Mouse (Mus musculus) limb, embryonic 15.5 days (tissue): ENCODE measurements at regions not wholly inside any gene's neighbourhood (a gene's known extent, or its start where the extent isn't known, plus 50 kb on each side); places are given as distances from the start of the nearest gene placed in this dataset.
"Not testable (repeated sequence)": the region's sequence is repeated elsewhere in the genome, so short reads cannot be mapped to it uniquely, and the experiment has no call there.

ENCODE experiments used
- ATAC-seq: fragments of 200-750 bp; cut with Nextera tagmentation; 2 replicates; pipeline ENCODE4 v1.8.0; 2017; ENCODE audit warnings: low read depth, moderate TSS enrichment; ENCODE audit not compliant: insufficient number of reproducible peaks, low FRiP score, low TSS enrichment
- H3K27ac ChIP-seq: fragments of 300-500 bp; sonication (generic); 2 replicates; pipeline ENCODE4 v1.5.1; 2015; ENCODE audit warnings: moderate library complexity, mild to moderate bottlenecking, inconsistent platforms
- H3K27me3 ChIP-seq: fragments of 300-500 bp; sonication (generic); 2 replicates; pipeline ENCODE4 v1.6.1; 2015; ENCODE audit warnings: inconsistent platforms
- H3K36me3 ChIP-seq: fragments of 300-500 bp; sonication (generic); 2 replicates; pipeline ENCODE4 v1.6.1; 2015; ENCODE audit warnings: inconsistent platforms
- H3K4me1 ChIP-seq: fragments of 300-500 bp; sonication (generic); 2 replicates; pipeline ENCODE4 v1.6.1; 2015; ENCODE audit warnings: inconsistent platforms
- H3K4me2 ChIP-seq: fragments of 300-500 bp; sonication (generic); 2 replicates; pipeline ENCODE4 v1.6.1; 2015; ENCODE audit warnings: mild to moderate bottlenecking, inconsistent platforms
- H3K4me3 ChIP-seq: fragments of 300-500 bp; sonication (generic); 2 replicates; pipeline ENCODE4 v1.5.1; 2015; ENCODE audit warnings: mild to moderate bottlenecking, inconsistent platforms
- H3K9ac ChIP-seq: fragments of 300-500 bp; sonication (generic); 2 replicates; pipeline ENCODE4 v1.6.1; 2015; ENCODE audit warnings: inconsistent platforms
- H3K9me3 ChIP-seq: fragments of 300-500 bp; sonication (generic); 2 replicates; pipeline ENCODE4 v1.6.1; 2016; ENCODE audit warnings: inconsistent platforms
- WGBS: fragments of 180-500 bp; shearing (Covaris S2); methylation state at CpG from one replicate; pipeline ENCODE4 v1.1.7; 2015; 5-methylcytosine and 5-hydroxymethylcytosine counted together

GRCm38 (mm10) chr13:60470426-60471398 is 131.0 kb upstream of the Dapk1 start:
- no peak for ATAC-seq
- 55% methylated on average over 17 of the region's 17 CpGs for WGBS
- Histone ChIP-seq H3K4me1 (peaks cover 20% of the 10 kb centered on the region), H3K4me3 (no peak overlapping the region), H3K4me2 (no peak overlapping the region), H3K9me3 (no peaks in the 10 kb centered on the region), H3K9ac (no peak overlapping the region), H3K27me3 (no peaks in the 10 kb centered on the region), H3K27ac (no peak overlapping the region), H3K36me3 (no peaks in the 10 kb centered on the region)

- Histone ChIP-seq H3K36me3 (no peaks in the 10 kb centered on the region), H3K27ac (no peak overlapping the region), H3K4me2 (no peak overlapping the region), H3K4me3 (no peak overlapping the region), H3K9me3 (no peaks in the 10 kb centered on the region), H3K4me1 (peaks cover 19% of the 10 kb centered on the region), H3K27me3 (no peaks in the 10 kb centered on the region), H3K9ac (no peak overlapping the region)
- no peak for ATAC-seq
- WGBS = 87% methylated on average over 5 of the region's 5 CpGs
These were observed 130.1 kb upstream of the Dapk1 start for GRCm38 (mm10) chr13:60471602-60472001.

GRCm38 (mm10) chr13:60476366-60476765 is 125.4 kb upstream of the Dapk1 start:
- no peak overlapping the region for H3K4me3 ChIP-seq
- no peak overlapping the region for H3K9ac ChIP-seq
- 77% methylated on average over 2 of the region's 2 CpGs for WGBS
- H3K4me1 ChIP-seq = peaks cover 21% of the 10 kb centered on the region
- H3K27ac ChIP-seq = no peak overlapping the region
- no peaks in the 10 kb centered on the region for H3K9me3 ChIP-seq
- H3K4me2 ChIP-seq = no peak overlapping the region
- no peaks in the 10 kb centered on the region for H3K36me3 ChIP-seq
- no peaks in the 10 kb centered on the region for H3K27me3 ChIP-seq
- ATAC-seq = no peak

- 74% methylated on average over 6 of the region's 6 CpGs for WGBS
- no peak overlapping the region for H3K4me3 ChIP-seq
- no peaks in the 10 kb centered on the region for H3K9me3 ChIP-seq
- H3K27me3 ChIP-seq = no peaks in the 10 kb centered on the region
- no peak overlapping the region for H3K9ac ChIP-seq
- H3K4me1 ChIP-seq = peaks cover 21% of the 10 kb centered on the region
- no peak for ATAC-seq
- H3K36me3 ChIP-seq = no peaks in the 10 kb centered on the region
- H3K4me2 ChIP-seq = no peak overlapping the region
- H3K27ac ChIP-seq = no peak overlapping the region
These were observed 123.4 kb upstream of the Dapk1 start for GRCm38 (mm10) chr13:60478301-60478700.

GRCm38 (mm10) chr13:60479043-60479861 is 122.5 kb upstream of the Dapk1 start:
- H3K27ac ChIP-seq = peak overlapping the region; percentile 14; the same call in 1 of the 2 replicates
- no peak overlapping the region for H3K9ac ChIP-seq
- no peaks in the 10 kb centered on the region for H3K9me3 ChIP-seq
- H3K27me3 ChIP-seq = no peaks in the 10 kb centered on the region
- peak overlapping the region; percentile 27 for H3K4me3 ChIP-seq
- no peak for ATAC-seq
- H3K4me1 ChIP-seq = peaks cover 21% of the 10 kb centered on the region
- peak overlapping the region; percentile 64 for H3K4me2 ChIP-seq
- H3K36me3 ChIP-seq = no peaks in the 10 kb centered on the region
- WGBS = 2% methylated on average over 18 of the region's 18 CpGs

GRCm38 (mm10) chr13:60479862-60480730 is 121.7 kb upstream of the Dapk1 start:
- H3K4me2 ChIP-seq = peak overlapping the region; percentile 64; the same call in 1 of the 2 replicates
- peaks cover 21% of the 10 kb centered on the region for H3K4me1 ChIP-seq
- no peak for ATAC-seq
- H3K36me3 ChIP-seq = no peaks in the 10 kb centered on the region
- 14% methylated on average over 13 of the region's 13 CpGs for WGBS
- no peaks in the 10 kb centered on the region for H3K9me3 ChIP-seq
- H3K27ac ChIP-seq = peak overlapping the region; percentile 38
- no peaks in the 10 kb centered on the region for H3K27me3 ChIP-seq
- no peak overlapping the region for H3K9ac ChIP-seq
- no peak overlapping the region for H3K4me3 ChIP-seq

- Histone ChIP-seq H3K9me3 (no peaks in the 10 kb centered on the region), H3K4me1 (peaks cover 24% of the 10 kb centered on the region), H3K4me3 (no peak overlapping the region; the same call in 1 of the 2 replicates), H3K27ac (peak overlapping the region; percentile 19; the same call in 1 of the 2 replicates), H3K4me2 (peak overlapping the region; percentile 13), H3K27me3 (no peaks in the 10 kb centered on the region), H3K9ac (no peak overlapping the region), H3K36me3 (no peaks in the 10 kb centered on the region)
- ATAC-seq = no peak
- 9% methylated on average over 21 of the region's 21 CpGs for WGBS
These were observed 120.9 kb upstream of the Dapk1 start for GRCm38 (mm10) chr13:60480731-60481431.

GRCm38 (mm10) chr13:60481451-60481850 is 120.3 kb upstream of the Dapk1 start:
- not testable (repeated sequence) for H3K36me3 ChIP-seq, ATAC-seq, H3K9me3 ChIP-seq, H3K27me3 ChIP-seq, H3K9ac ChIP-seq, H3K4me2 ChIP-seq, H3K27ac ChIP-seq, H3K4me3 ChIP-seq
- 70% methylated on average over 11 of the region's 11 CpGs for WGBS
- peaks cover 30% of the 10 kb centered on the region for H3K4me1 ChIP-seq

GRCm38 (mm10) chr13:60481946-60482345 is 119.8 kb upstream of the Dapk1 start:
- Histone ChIP-seq H3K4me1 (peaks cover 30% of the 10 kb centered on the region), H3K27ac (no peak overlapping the region), H3K36me3 (no peaks in the 10 kb centered on the region), H3K9me3 (no peaks in the 10 kb centered on the region), H3K27me3 (no peaks in the 10 kb centered on the region), H3K4me3 (no peak overlapping the region), H3K9ac (no peak overlapping the region), H3K4me2 (no peak overlapping the region)
- ATAC-seq = no peak
- WGBS = 94% methylated on average over 6 of the region's 6 CpGs

- no peak for ATAC-seq
- peak overlapping the region; percentile 43; the same call in 1 of the 2 replicates for H3K27ac ChIP-seq
- no peaks in the 10 kb centered on the region for H3K27me3 ChIP-seq
- no peak overlapping the region for H3K9ac ChIP-seq
- peaks cover 31% of the 10 kb centered on the region for H3K4me1 ChIP-seq
- no peaks in the 10 kb centered on the region for H3K36me3 ChIP-seq
- no peak overlapping the region for H3K4me2 ChIP-seq
- WGBS = 45% methylated on average over 2 of the region's 2 CpGs
- H3K4me3 ChIP-seq = no peak overlapping the region
- H3K9me3 ChIP-seq = no peaks in the 10 kb centered on the region
These were observed 115.6 kb upstream of the Dapk1 start for GRCm38 (mm10) chr13:60486105-60486504.

GRCm38 (mm10) chr13:60486871-60487270 is 114.9 kb upstream of the Dapk1 start:
- no peak overlapping the region for H3K4me3 ChIP-seq
- no peaks in the 10 kb centered on the region for H3K9me3 ChIP-seq
- H3K27ac ChIP-seq = peak overlapping the region; percentile 85; the same call in 1 of the 2 replicates
- H3K36me3 ChIP-seq = no peaks in the 10 kb centered on the region
- peaks cover 29% of the 10 kb centered on the region for H3K4me1 ChIP-seq
- H3K4me2 ChIP-seq = no peak overlapping the region
- H3K27me3 ChIP-seq = no peaks in the 10 kb centered on the region
- no peak for ATAC-seq
- H3K9ac ChIP-seq = no peak overlapping the region
- WGBS = 98% methylated on average over 5 of the region's 5 CpGs
